ENCODE assay signal across 11 mouse cellular contexts in genomic region chr12:9174327-9174726, GRCm38 (mm10).
DNase-seq lines count a peak whose midpoint lies in the region.
"Had no signal": no experiment of that assay in that cellular context is flagged by ENCODE, and none has a peak within 500 bp of the region (broad histone marks: within the 10 kb centered on the region; RNA-seq: fewer than 3 reads in every experiment).

No protein-coding gene starts in this region.

- peak; percentile 7 for DNase-seq in gastrocnemius, adult 18-20 months (ENCODE audit: low spot score)
- DNase-seq in gastrocnemius, postnatal 36 days, result no peak
- peak; percentile 13 for DNase-seq in lung, postnatal 10 days
- DNase-seq in lung, postnatal 4 days, result no peak
- DNase-seq in forelimb bud, embryonic 11.5 days (ENCODE audit: low read depth, low spot score), result peak; percentile 59
- DNase-seq in retina, postnatal 1 day, result peak; percentile 68
- DNase-seq in thymus, postnatal 4 days, result no peak
- no peak for DNase-seq in cerebellum, postnatal 4 days (ENCODE audit: low spot score in 2 of 2)
- DNase-seq: adrenal gland, adult 2 months; heart, postnatal 4 days; thymus, postnatal 36 days had no signal

- intact Hi-C loops in gastrocnemius, postnatal 36 days (cut with DNase I), result no loop called here

Comparison
In these comparisons a context has a peak if more than half of its experiments do, and no peak if none do; other contexts are left out.
1. DNase-seq: peak in gastrocnemius, adult 18-20 months (single experiment), lung, postnatal 10 days (single experiment), forelimb bud, embryonic 11.5 days (single experiment) and retina, postnatal 1 day (single experiment); none in gastrocnemius, postnatal 36 days (0 of 2), lung, postnatal 4 days (0 of 2), thymus, postnatal 4 days (single experiment) and cerebellum, postnatal 4 days (0 of 2).